Comparison of ENCODE assay signal across 21 mouse cellular contexts in genomic region chr6:17978324-17978723, GRCm38 (mm10). TPM values are rescaled to one million over a fixed set of nuclear protein-coding genes. Genes with fewer than 3 reads are reported as not detected.
DNase-seq lines count a peak whose midpoint lies in the region; ATAC-seq lines count a peak whose summit lies in the region.
"Had no signal": no experiment of that assay in that cellular context is flagged by ENCODE, and none has a peak within 500 bp of the region (broad histone marks: within the 10 kb centered on the region; RNA-seq: fewer than 3 reads in every experiment).

No protein-coding gene starts in this region.

- no peak for DNase-seq in frontal cortex, postnatal 14 days (ENCODE audit: low spot score in 2 of 2)
- peak; percentile 10 to 30 for DNase-seq in left cerebral cortex, adult 9 months (ENCODE audit: low spot score in 2 of 2)
- no peak for DNase-seq in left cerebral cortex, postnatal 4 days
- peak; percentile 64 for DNase-seq in NIH3T3 (ENCODE audit: low read depth)
- DNase-seq in telencephalon, adult 2 months (ENCODE audit: low read depth, low spot score) = peak; percentile 50
- no peak for DNase-seq in gastrocnemius, adult 8-10 months (ENCODE audit: low spot score in 2 of 2)
- DNase-seq: adrenal gland, postnatal 10 days; cerebellum, adult 2 months; gastrocnemius, postnatal 10 days; kidney, adult 8-10 months; kidney, postnatal 10 days; thymus, adult 18-20 months; thymus, postnatal 36 days had no signal

- intact Hi-C loops in left cerebral cortex, postnatal 4 days (cut with DNase I) = no loop called here

- peak; percentile 94 for ATAC-seq in frontal cortex, adult (ENCODE audit: low TSS enrichment)
- ATAC-seq: activated CD4-positive, CD25-positive, alpha-beta regulatory T cell, adult 4 months; forebrain, embryonic 14.5 days; hindbrain, embryonic 16.5 days; intestine, embryonic 15.5 days had no signal

RNA-seq across cellular contexts. Expression of gene Wnt2, which starts 52.1 kb away (rescaled TPM):
- 1 to 10 TPM in 1 of 2 experiments, under 1 TPM in 1; 0.66 to 1.2 TPM for total RNA-seq in left cerebral cortex, postnatal 4 days (2021)
- under 1 TPM in 2 of 4 experiments, not detected in 2; 0.21 to 0.34 TPM for total RNA-seq in gastrocnemius, adult 8-10 months (2022)
- total RNA-seq: granulocyte monocyte progenitor cell, adult 5-6 weeks; megakaryocyte progenitor cell, adult 5-6 weeks; midbrain, postnatal 0 days had no signal

Comparison
In these comparisons a context has a peak if more than half of its experiments do, and no peak if none do; other contexts are left out.
1. DNase-seq: peak in left cerebral cortex, adult 9 months (2 of 2), NIH3T3 (single experiment) and telencephalon, adult 2 months (single experiment); none in frontal cortex, postnatal 14 days (0 of 2), left cerebral cortex, postnatal 4 days (single experiment) and gastrocnemius, adult 8-10 months (0 of 2).